Comparison of ENCODE assay signal across 8 mouse cellular contexts in genomic region chr10:77627497-77627896, GRCm38 (mm10). TPM values are rescaled to one million over a fixed set of nuclear protein-coding genes. Genes with fewer than 3 reads are reported as not detected.
DNase-seq lines count a peak whose midpoint lies in the region; ATAC-seq and TF ChIP-seq lines count a peak whose summit lies in the region.

No protein-coding gene starts in this region.

- no peak overlapping the region for H3K27ac ChIP-seq in embryonic facial prominence, embryonic 12.5 days
- H3K27ac ChIP-seq in heart, embryonic 10.5 days, result no peak overlapping the region
- H3K27ac ChIP-seq in kidney, embryonic 15.5 days, result no peak overlapping the region
- H3K27ac ChIP-seq in liver, embryonic 11.5 days (ENCODE audit: low read depth, low read length), result no peak overlapping the region

- H3K4me1 ChIP-seq in embryonic facial prominence, embryonic 12.5 days, result peaks cover 21% of the 10 kb centered on the region
- peaks cover 37% of the 10 kb centered on the region for H3K4me1 ChIP-seq in heart, embryonic 10.5 days
- H3K4me1 ChIP-seq in kidney, embryonic 15.5 days, result peaks cover 38% of the 10 kb centered on the region
- H3K4me1 ChIP-seq in liver, embryonic 11.5 days (replicated peaks; ENCODE audit: control insufficient read depth, insufficient read depth, low read length), result peaks cover 23% of the 10 kb centered on the region

- no peaks in the 10 kb centered on the region for H3K27me3 ChIP-seq in embryonic facial prominence, embryonic 12.5 days
- H3K27me3 ChIP-seq in heart, embryonic 10.5 days (ENCODE audit: insufficient read depth, poor library complexity, severe bottlenecking), result no peaks in the 10 kb centered on the region
- no peaks in the 10 kb centered on the region for H3K27me3 ChIP-seq in kidney, embryonic 15.5 days
- H3K27me3 ChIP-seq in liver, embryonic 11.5 days (replicated peaks; ENCODE audit: control insufficient read depth, insufficient read depth, low read length), result no peaks in the 10 kb centered on the region
- no peaks in the 10 kb centered on the region for H3K27me3 ChIP-seq in myocyte (ENCODE audit: control insufficient read depth, insufficient read depth, insufficient read length)

- no peak overlapping the region for H3K9ac ChIP-seq in embryonic facial prominence, embryonic 12.5 days
- no peak overlapping the region for H3K9ac ChIP-seq in kidney, embryonic 15.5 days
- no peak overlapping the region for H3K9ac ChIP-seq in liver, embryonic 11.5 days (ENCODE audit: low read depth, low read length)

- peaks cover 91% of the 10 kb centered on the region for H3K79me2 ChIP-seq in myocyte (ENCODE audit: control insufficient read depth, insufficient read depth)

- ATAC-seq in embryonic facial prominence, embryonic 12.5 days (ENCODE audit: insufficient number of reproducible peaks, insufficient read depth, low FRiP score, low TSS enrichment), result peak; percentile 49; the same call in 1 of the 2 replicates
- peak; percentile 70 for ATAC-seq in kidney, embryonic 15.5 days (replicated peaks; ENCODE audit: low FRiP score)
- peak; percentile 80 for ATAC-seq in liver, embryonic 11.5 days (replicated peaks; ENCODE audit: low FRiP score)

- no peak overlapping the region for H3K4me3 ChIP-seq in embryonic facial prominence, embryonic 12.5 days
- no peak overlapping the region for H3K4me3 ChIP-seq in heart, embryonic 10.5 days
- no peak overlapping the region for H3K4me3 ChIP-seq in kidney, embryonic 15.5 days (replicated peaks)
- H3K4me3 ChIP-seq in liver, embryonic 11.5 days (ENCODE audit: low read depth, low read length), result no peak overlapping the region
- H3K4me3 ChIP-seq in myocyte, result no peak overlapping the region

- no peak overlapping the region for H3ac ChIP-seq in myocyte (ENCODE audit: control insufficient read depth, insufficient read length)

- no peak overlapping the region for H3K4me2 ChIP-seq in embryonic facial prominence, embryonic 12.5 days (replicated peaks)
- H3K4me2 ChIP-seq in kidney, embryonic 15.5 days, result no peak overlapping the region
- H3K4me2 ChIP-seq in liver, embryonic 11.5 days, result no peak overlapping the region
- H3K4me2 ChIP-seq in myocyte (ENCODE audit: low read depth), result no peak overlapping the region

- peak; percentile 86 for DNase-seq in A20 (ENCODE audit: low read depth, low spot score)
- peak; percentile 82 to 86 for DNase-seq in adrenal gland, postnatal 36 days
- peak; percentile 84 for DNase-seq in heart, embryonic 10.5 days (ENCODE audit: low spot score)
- peak; percentile 75 for DNase-seq in liver, embryonic 11.5 days (ENCODE audit: low spot score)
- DNase-seq in spleen, postnatal 36 days (ENCODE audit: low spot score in 2 of 2), result peak; percentile 74 to 83

- H3K9me3 ChIP-seq in embryonic facial prominence, embryonic 12.5 days, result no peaks in the 10 kb centered on the region
- H3K9me3 ChIP-seq in heart, embryonic 10.5 days, result no peaks in the 10 kb centered on the region
- H3K9me3 ChIP-seq in kidney, embryonic 15.5 days (replicated peaks), result no peaks in the 10 kb centered on the region
- no peaks in the 10 kb centered on the region for H3K9me3 ChIP-seq in liver, embryonic 11.5 days (ENCODE audit: control insufficient read depth, low read length)

- no peak for TF ChIP-seq POLR2A in myocyte (IDR thresholded peaks at IDR 0.05; ENCODE audit: insufficient read length, low read depth)

- peaks cover 12% of the 10 kb centered on the region for H3K36me3 ChIP-seq in embryonic facial prominence, embryonic 12.5 days
- peaks cover 20% of the 10 kb centered on the region for H3K36me3 ChIP-seq in heart, embryonic 10.5 days
- peaks cover 29% of the 10 kb centered on the region for H3K36me3 ChIP-seq in kidney, embryonic 15.5 days
- H3K36me3 ChIP-seq in liver, embryonic 11.5 days (ENCODE audit: control insufficient read depth, insufficient read depth, low read length), result peaks cover 13% of the 10 kb centered on the region
- H3K36me3 ChIP-seq in myocyte (ENCODE audit: control insufficient read depth, insufficient read depth), result no peaks in the 10 kb centered on the region

- WGBS in embryonic facial prominence, embryonic 12.5 days, result 45% methylated on average over 2 of the region's 2 CpGs
- WGBS in heart, embryonic 10.5 days, result 39% methylated on average over 2 of the region's 2 CpGs
- 50% methylated on average over 2 of the region's 2 CpGs for WGBS in kidney, embryonic 15.5 days
- WGBS in liver, embryonic 11.5 days, result 43% methylated on average over 2 of the region's 2 CpGs

TF ChIP-seq in myocyte, 11 proteins besides CTCF, POLR2A, EP300 and RAD21:
- TF ChIP-seq SRF (IDR thresholded peaks at IDR 0.05; ENCODE audit: control insufficient read depth, insufficient read length, low read depth) (no peak), POLR2AphosphoS2 (IDR thresholded peaks at IDR 0.05; ENCODE audit: insufficient read length, low read depth) (peak; percentile 38), TCF12 (IDR thresholded peaks at IDR 0.05; ENCODE audit: insufficient read depth, poor library complexity, severe bottlenecking) (no peak)
TF ChIP-seq in myocyte: peak in this region for 1.

RNA-seq across cellular contexts. Expression of gene Ube2g2, which starts 5.4 kb away (rescaled TPM):
- total RNA-seq in adrenal gland, postnatal 36 days (2021), result 10 to 100 TPM; 57.3 to 67.6 TPM
- polyA plus RNA-seq in embryonic facial prominence, embryonic 12.5 days (2016; fragmentation: Nextera tagmentation; extraction: Ambion mirVana), result 76.7 and 81.7 TPM in 2 replicates
- polyA plus RNA-seq in heart, embryonic 10.5 days (2016; fragmentation: Nextera tagmentation; extraction: Ambion mirVana), result 83.1 and 92.1 TPM in 2 replicates
- polyA plus RNA-seq in kidney, embryonic 15.5 days (2015; fragmentation: Nextera tagmentation; extraction: Ambion mirVana), result 71.9 and 72.0 TPM in 2 replicates
- polyA plus RNA-seq in liver, embryonic 11.5 days (2014; fragmentation: Nextera tagmentation; extraction: Ambion mirVana), result 62.1 and 67.9 TPM in 2 replicates
- polyA plus RNA-seq in myocyte (2012; fragmentation: generic; extraction: Trizol), result 181 TPM

RNA-seq across cellular contexts. Expression of gene Gm49325, which starts 21.5 kb away (rescaled TPM):
- total RNA-seq in adrenal gland, postnatal 36 days (2021), result 10 to 100 TPM; 24.1 to 27.6 TPM
- 7.0 and 7.1 TPM in 2 replicates for polyA plus RNA-seq in embryonic facial prominence, embryonic 12.5 days (2016; fragmentation: Nextera tagmentation; extraction: Ambion mirVana)
- polyA plus RNA-seq in heart, embryonic 10.5 days (2016; fragmentation: Nextera tagmentation; extraction: Ambion mirVana), result 2.1 and 2.7 TPM in 2 replicates
- polyA plus RNA-seq in kidney, embryonic 15.5 days (2015; fragmentation: Nextera tagmentation; extraction: Ambion mirVana), result 3.6 and 6.3 TPM in 2 replicates
- polyA plus RNA-seq in liver, embryonic 11.5 days (2014; fragmentation: Nextera tagmentation; extraction: Ambion mirVana), result 1.8 and 4.5 TPM in 2 replicates
- 8.8 TPM for polyA plus RNA-seq in myocyte (2012; fragmentation: generic; extraction: Trizol)

RNA-seq across cellular contexts. Expression of gene Sumo3, which starts 21.6 kb away (rescaled TPM):
- 100 to 1,000 TPM in 1 of 2 experiments, 10 to 100 TPM in 1; 89.0 to 106 TPM for total RNA-seq in adrenal gland, postnatal 36 days (2021)
- 385 and 391 TPM in 2 replicates for polyA plus RNA-seq in embryonic facial prominence, embryonic 12.5 days (2016; fragmentation: Nextera tagmentation; extraction: Ambion mirVana)
- polyA plus RNA-seq in heart, embryonic 10.5 days (2016; fragmentation: Nextera tagmentation; extraction: Ambion mirVana), result 235 and 306 TPM in 2 replicates
- polyA plus RNA-seq in kidney, embryonic 15.5 days (2015; fragmentation: Nextera tagmentation; extraction: Ambion mirVana), result 332 TPM in 2 replicates
- 249 and 271 TPM in 2 replicates for polyA plus RNA-seq in liver, embryonic 11.5 days (2014; fragmentation: Nextera tagmentation; extraction: Ambion mirVana)
- polyA plus RNA-seq in myocyte (2012; fragmentation: generic; extraction: Trizol), result 127 TPM

RNA-seq across cellular contexts. Expression of gene Pttg1ip, which starts 46.0 kb away (rescaled TPM):
- 100 to 1,000 TPM; 197 to 219 TPM for total RNA-seq in adrenal gland, postnatal 36 days (2021)
- polyA plus RNA-seq in embryonic facial prominence, embryonic 12.5 days (2016; fragmentation: Nextera tagmentation; extraction: Ambion mirVana), result 92.5 and 94.4 TPM in 2 replicates
- 94.9 and 97.0 TPM in 2 replicates for polyA plus RNA-seq in heart, embryonic 10.5 days (2016; fragmentation: Nextera tagmentation; extraction: Ambion mirVana)
- 149 and 152 TPM in 2 replicates for polyA plus RNA-seq in kidney, embryonic 15.5 days (2015; fragmentation: Nextera tagmentation; extraction: Ambion mirVana)
- 94.0 and 99.7 TPM in 2 replicates for polyA plus RNA-seq in liver, embryonic 11.5 days (2014; fragmentation: Nextera tagmentation; extraction: Ambion mirVana)
- polyA plus RNA-seq in myocyte (2012; fragmentation: generic; extraction: Trizol), result 237 TPM

RNA-seq across cellular contexts. Expression of gene Tspear, which starts 58.9 kb away (rescaled TPM):
- under 1 TPM; 0.16 to 0.23 TPM for total RNA-seq in adrenal gland, postnatal 36 days (2021)
- 0.32 and 0.69 TPM in 2 replicates for polyA plus RNA-seq in embryonic facial prominence, embryonic 12.5 days (2016; fragmentation: Nextera tagmentation; extraction: Ambion mirVana)
- polyA plus RNA-seq in heart, embryonic 10.5 days (2016; fragmentation: Nextera tagmentation; extraction: Ambion mirVana), result 0.14 and 0.38 TPM in 2 replicates
- polyA plus RNA-seq in kidney, embryonic 15.5 days (2015; fragmentation: Nextera tagmentation; extraction: Ambion mirVana), result 0.50 and 0.90 TPM in 2 replicates
- 0.16 TPM in 1 of 2 replicates, not detected in the other for polyA plus RNA-seq in liver, embryonic 11.5 days (2014; fragmentation: Nextera tagmentation; extraction: Ambion mirVana)
- not detected for polyA plus RNA-seq in myocyte (2012; fragmentation: generic; extraction: Trizol)
